Mouse (Mus musculus): ENCODE results near the gene Ednra. TPM values are rescaled to one million over a fixed set of nuclear protein-coding genes. Genes with fewer than 3 reads are reported as not detected.

The Ednra gene
- polyA plus RNA-seq, 1 experiment from 2014 or later: 10.6 TPM

DNA sequence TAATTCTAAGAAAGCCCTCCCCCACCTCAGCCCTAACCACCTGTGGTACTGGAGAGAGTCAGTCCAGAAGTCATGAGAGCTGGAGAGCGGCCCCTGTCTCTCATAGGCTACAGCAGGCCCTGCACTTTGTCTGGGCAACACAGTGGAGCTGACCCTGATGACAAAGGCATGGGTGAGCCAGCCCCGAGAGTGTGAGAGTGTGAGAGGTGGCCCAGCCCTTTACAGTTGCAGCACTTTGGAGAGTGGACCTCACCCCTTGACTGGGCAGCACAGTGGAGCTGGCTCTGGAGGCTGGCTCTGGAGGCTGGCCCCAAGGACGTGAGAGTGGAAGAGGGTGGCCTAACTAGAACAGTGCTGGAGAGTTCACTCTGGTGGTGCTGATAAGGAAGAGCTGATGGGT lies 20.2 kb upstream of the Ednra start:
- H3K4me2 ChIP-seq: no peak overlapping the region
- H3K36me3 ChIP-seq: no peaks in the 10 kb centered on the region
- H3K9ac ChIP-seq: no peak overlapping the region
- no peak overlapping the region for H3K27ac ChIP-seq (replicated peaks)
- H3K4me3 ChIP-seq: no peak overlapping the region
- 88% methylated on average over 3 of the region's 3 CpGs for WGBS
- no peaks in the 10 kb centered on the region for H3K4me1 ChIP-seq (replicated peaks)
- ATAC-seq (ENCODE audit: low read depth): no peak
- H3K27me3 ChIP-seq: no peaks in the 10 kb centered on the region
- no peaks in the 10 kb centered on the region for H3K9me3 ChIP-seq

DNA sequence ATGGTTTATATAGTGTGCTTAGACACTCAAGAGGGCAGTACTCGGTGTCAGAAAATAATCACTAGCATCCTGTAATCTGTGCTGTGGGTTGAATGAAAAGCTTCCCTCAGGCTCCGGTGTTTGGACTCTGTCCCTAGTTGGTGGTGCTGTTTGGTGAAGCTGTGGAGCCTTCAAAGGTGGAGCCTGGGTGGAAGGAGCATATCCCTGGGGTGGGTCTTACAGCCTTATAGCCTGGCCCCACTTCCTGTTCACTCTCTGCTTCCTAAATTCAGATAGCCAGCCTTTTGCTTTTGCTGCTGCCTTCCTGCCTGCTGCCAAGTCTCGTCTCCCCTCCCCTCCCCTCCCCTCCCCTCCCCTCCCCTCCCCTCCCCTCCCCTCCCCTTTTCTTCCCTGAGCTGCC lies 18.1 kb upstream of the Ednra start:
- 61% methylated on average over 3 of the region's 3 CpGs for WGBS
- H3K4me3 ChIP-seq: no peak overlapping the region
- no peak overlapping the region for H3K9ac ChIP-seq
- no peaks in the 10 kb centered on the region for H3K9me3 ChIP-seq
- H3K4me1 ChIP-seq (replicated peaks): no peaks in the 10 kb centered on the region
- no peak overlapping the region for H3K27ac ChIP-seq (replicated peaks)
- no peaks in the 10 kb centered on the region for H3K27me3 ChIP-seq
- no peaks in the 10 kb centered on the region for H3K36me3 ChIP-seq
- H3K4me2 ChIP-seq: no peak overlapping the region
- no peak for ATAC-seq (ENCODE audit: low read depth)

DNA sequence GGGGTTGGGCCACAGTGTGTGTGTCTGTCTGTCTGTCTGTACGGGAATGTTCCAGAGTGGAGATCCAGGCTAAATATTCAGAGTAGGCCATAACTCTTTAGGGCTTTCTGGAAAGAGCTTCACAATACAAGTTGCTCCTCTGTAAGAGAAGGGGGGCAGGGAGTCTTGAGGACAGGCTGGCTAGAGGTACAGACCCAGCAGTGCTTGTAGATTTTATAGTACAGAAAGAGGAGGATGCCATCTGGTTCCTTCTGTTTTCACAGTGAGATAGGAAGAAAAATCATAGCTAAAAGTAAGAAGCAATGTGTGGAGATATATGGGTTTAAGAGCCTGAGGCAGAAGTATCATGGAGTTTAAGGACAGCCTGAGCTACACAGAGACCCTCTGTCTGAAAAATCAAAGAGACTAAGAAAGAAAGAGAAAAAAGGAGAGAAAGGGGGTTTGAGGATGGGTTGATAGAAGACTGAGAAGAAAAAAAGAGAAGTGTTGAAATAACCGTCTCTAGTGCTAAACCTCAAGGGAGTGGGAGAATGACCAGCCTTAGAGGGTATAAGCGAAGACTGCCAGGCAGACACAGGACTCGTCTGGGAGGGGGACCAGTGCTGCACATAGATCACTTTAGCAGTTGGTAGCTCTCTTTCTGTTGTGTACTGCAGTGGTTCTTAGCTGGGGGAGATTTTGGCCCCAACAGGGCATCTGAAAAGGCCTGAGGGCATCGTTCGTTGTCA lies 16.9 kb upstream of the Ednra start:
- no peak overlapping the region for H3K9ac ChIP-seq
- no peaks in the 10 kb centered on the region for H3K9me3 ChIP-seq
- no peaks in the 10 kb centered on the region for H3K4me1 ChIP-seq (replicated peaks)
- H3K4me2 ChIP-seq: no peak overlapping the region
- ATAC-seq (ENCODE audit: low read depth): no peak
- no peak overlapping the region for H3K27ac ChIP-seq (replicated peaks)
- no peak overlapping the region for H3K4me3 ChIP-seq
- 81% methylated on average over 6 of the region's 6 CpGs for WGBS
- no peaks in the 10 kb centered on the region for H3K36me3 ChIP-seq
- H3K27me3 ChIP-seq: no peaks in the 10 kb centered on the region

GRCm38 (mm10) chr8:77738419-77738818 lies 14.2 kb upstream of the Ednra start:
- H3K9ac ChIP-seq: no peak overlapping the region
- H3K4me1 ChIP-seq (replicated peaks): no peaks in the 10 kb centered on the region
- no peaks in the 10 kb centered on the region for H3K36me3 ChIP-seq
- ATAC-seq (ENCODE audit: low read depth): no peak
- H3K27ac ChIP-seq (replicated peaks): no peak overlapping the region
- no peak overlapping the region for H3K4me3 ChIP-seq
- 0 out of 2 replicates have a peak, but pooled peaks cover under 1% of the 10 kb centered on the region for H3K9me3 ChIP-seq
- no peaks in the 10 kb centered on the region for H3K27me3 ChIP-seq
- no peak overlapping the region for H3K4me2 ChIP-seq
- 95% methylated on average over 6 of the region's 6 CpGs for WGBS

DNA sequence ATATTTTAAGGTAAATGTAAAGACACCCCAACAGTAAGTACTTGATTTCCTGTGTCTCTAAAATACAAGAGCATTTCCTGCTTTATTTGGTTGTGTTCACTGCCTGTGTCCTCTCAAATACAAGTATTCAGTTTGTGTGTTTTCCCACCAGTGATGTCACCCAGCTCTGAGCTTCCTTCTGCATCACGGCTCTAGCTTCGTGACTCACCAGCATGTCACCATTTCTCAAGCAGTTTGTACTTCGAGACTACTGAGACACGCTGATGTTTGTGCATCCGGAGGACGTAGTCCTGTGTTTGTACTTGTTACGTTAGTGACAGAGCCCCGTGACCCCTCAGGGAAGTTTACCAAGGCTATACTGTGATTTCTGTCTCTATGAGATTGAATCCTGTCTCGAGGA lies 13.1 kb upstream of the Ednra start:
- H3K27ac ChIP-seq (replicated peaks): no peak overlapping the region
- H3K4me1 ChIP-seq (replicated peaks): no peaks in the 10 kb centered on the region
- ATAC-seq (ENCODE audit: low read depth): no peak
- 84% methylated on average over 9 of the region's 9 CpGs for WGBS
- no peaks in the 10 kb centered on the region for H3K36me3 ChIP-seq
- no peak overlapping the region for H3K9ac ChIP-seq
- no peaks in the 10 kb centered on the region for H3K27me3 ChIP-seq
- no peak overlapping the region for H3K4me2 ChIP-seq
- peaks cover 11% of the 10 kb centered on the region for H3K9me3 ChIP-seq
- no peak overlapping the region for H3K4me3 ChIP-seq

DNA sequence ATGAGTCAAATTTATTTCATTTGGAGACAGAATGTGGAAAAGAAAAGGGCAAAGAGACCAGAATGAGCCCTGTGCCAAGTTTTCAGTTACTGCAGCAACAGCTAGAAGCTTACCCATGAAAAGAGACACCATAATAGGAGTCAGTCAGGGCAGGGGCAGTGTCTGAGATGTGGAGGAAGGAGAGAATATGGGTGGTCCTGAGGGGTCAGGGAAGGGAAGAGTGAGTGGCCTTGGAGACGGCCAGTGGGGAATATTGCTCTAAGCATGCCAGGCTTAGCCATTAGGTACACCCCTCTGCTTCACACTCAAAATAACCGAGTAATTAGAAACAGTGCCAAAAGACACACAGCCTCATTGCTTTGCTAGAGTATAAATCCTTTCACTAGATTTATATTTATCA lies 9.5 kb upstream of the Ednra start:
- ATAC-seq (ENCODE audit: low read depth): no peak
- peaks cover 11% of the 10 kb centered on the region for H3K9me3 ChIP-seq
- no peaks in the 10 kb centered on the region for H3K36me3 ChIP-seq
- no peaks in the 10 kb centered on the region for H3K4me1 ChIP-seq (replicated peaks)
- WGBS: 59% methylated on average over 2 of the region's 2 CpGs
- no peak overlapping the region for H3K27ac ChIP-seq (replicated peaks)
- H3K9ac ChIP-seq: no peak overlapping the region
- no peaks in the 10 kb centered on the region for H3K27me3 ChIP-seq
- no peak overlapping the region for H3K4me3 ChIP-seq
- no peak overlapping the region for H3K4me2 ChIP-seq

GRCm38 (mm10) chr8:77732964-77733363 lies 8.7 kb upstream of the Ednra start:
- no peaks in the 10 kb centered on the region for H3K36me3 ChIP-seq
- no peak overlapping the region for H3K4me3 ChIP-seq
- H3K27me3 ChIP-seq: no peaks in the 10 kb centered on the region
- peaks cover 11% of the 10 kb centered on the region for H3K9me3 ChIP-seq
- no peaks in the 10 kb centered on the region for H3K4me1 ChIP-seq (replicated peaks)
- no peak overlapping the region for H3K9ac ChIP-seq
- no peak for ATAC-seq (ENCODE audit: low read depth)
- WGBS: 74% methylated on average over 3 of the region's 3 CpGs
- H3K27ac ChIP-seq (replicated peaks): no peak overlapping the region
- H3K4me2 ChIP-seq: no peak overlapping the region

GRCm38 (mm10) chr8:77725406-77725805 lies 1.1 kb upstream of the Ednra start:
- WGBS: 77% methylated on average over 5 of the region's 5 CpGs
- ATAC-seq (ENCODE audit: low read depth): no peak
- H3K27ac ChIP-seq (replicated peaks): no peak overlapping the region
- H3K27me3 ChIP-seq: no peaks in the 10 kb centered on the region
- no peak overlapping the region for H3K4me3 ChIP-seq
- H3K36me3 ChIP-seq: no peaks in the 10 kb centered on the region
- no peaks in the 10 kb centered on the region for H3K9me3 ChIP-seq
- no peak overlapping the region for H3K9ac ChIP-seq
- H3K4me1 ChIP-seq (replicated peaks): peaks cover 15% of the 10 kb centered on the region
- no peak overlapping the region for H3K4me2 ChIP-seq

- ATAC-seq (ENCODE audit: low read depth): peak; percentile 83; the same call in 1 of the 2 replicates
Measured at GRCm38 (mm10) chr8:77723534-77724045, 674 bp downstream of the Ednra start.

GRCm38 (mm10) chr8:77723018-77723417 lies 1.2 kb downstream of the Ednra start:
- peak overlapping the region; percentile 46 for H3K4me3 ChIP-seq
- no peaks in the 10 kb centered on the region for H3K9me3 ChIP-seq
- no peaks in the 10 kb centered on the region for H3K27me3 ChIP-seq
- no peak for ATAC-seq (ENCODE audit: low read depth)
- H3K36me3 ChIP-seq: no peaks in the 10 kb centered on the region
- whole genome bisulfite sequencing: 86% methylated on average over 4 of the region's 4 CpGs
- H3K4me2 ChIP-seq: peak overlapping the region; percentile 78
- peak overlapping the region; percentile 74; the same call in 1 of the 2 replicates for H3K27ac ChIP-seq (replicated peaks)
- peak overlapping the region; percentile 65 for H3K9ac ChIP-seq
- peaks cover 15% of the 10 kb centered on the region for H3K4me1 ChIP-seq (replicated peaks)

More at GRCm38 (mm10) chr8:77723534-77724045, 674 bp downstream of the Ednra start:
- H3K9ac ChIP-seq: peak overlapping the region; percentile 65
- H3K27ac ChIP-seq (replicated peaks): peak overlapping the region; percentile 74
- H3K27me3 ChIP-seq: no peaks in the 10 kb centered on the region
- no peaks in the 10 kb centered on the region for H3K9me3 ChIP-seq
- H3K4me1 ChIP-seq (replicated peaks): peaks cover 15% of the 10 kb centered on the region
- peak overlapping the region; percentile 46 for H3K4me3 ChIP-seq
- H3K36me3 ChIP-seq: no peaks in the 10 kb centered on the region
- WGBS: 2% methylated on average over 16 of the region's 16 CpGs
- H3K4me2 ChIP-seq: peak overlapping the region; percentile 78

GRCm38 (mm10) chr8:77718933-77719332 lies 5.3 kb downstream of the Ednra start:
- WGBS: 83% methylated on average over 2 of the region's 2 CpGs
- H3K4me2 ChIP-seq: no peak overlapping the region
- no peaks in the 10 kb centered on the region for H3K36me3 ChIP-seq
- no peaks in the 10 kb centered on the region for H3K27me3 ChIP-seq
- H3K9me3 ChIP-seq: no peaks in the 10 kb centered on the region
- H3K9ac ChIP-seq: no peak overlapping the region
- no peak overlapping the region for H3K27ac ChIP-seq (replicated peaks)
- H3K4me3 ChIP-seq: no peak overlapping the region
- ATAC-seq (ENCODE audit: low read depth): no peak
- H3K4me1 ChIP-seq (replicated peaks): peaks cover 8% of the 10 kb centered on the region

GRCm38 (mm10) chr8:77717036-77717435 lies 7.2 kb downstream of the Ednra start:
- Histone ChIP-seq H3K36me3 (no peaks in the 10 kb centered on the region), H3K4me2 (no peak overlapping the region), H3K4me1 (replicated peaks) (no peaks in the 10 kb centered on the region), H3K27me3 (no peaks in the 10 kb centered on the region), H3K27ac (replicated peaks) (no peak overlapping the region), H3K9me3 (no peaks in the 10 kb centered on the region), H3K9ac (no peak overlapping the region), H3K4me3 (no peak overlapping the region)
- no peak for ATAC-seq (ENCODE audit: low read depth)
- WGBS: 55% methylated on average over 2 of the region's 2 CpGs

- Histone ChIP-seq H3K4me1 (replicated peaks) (peaks cover 6% of the 10 kb centered on the region; the same call in 1 of the 2 replicates), H3K4me2 (no peak overlapping the region), H3K36me3 (no peaks in the 10 kb centered on the region), H3K9ac (no peak overlapping the region), H3K27me3 (no peaks in the 10 kb centered on the region), H3K4me3 (no peak overlapping the region), H3K27ac (replicated peaks) (no peak overlapping the region), H3K9me3 (no peaks in the 10 kb centered on the region)
- 73% methylated on average over 7 of the region's 7 CpGs for WGBS
- ATAC-seq (ENCODE audit: low read depth): no peak
Measured at GRCm38 (mm10) chr8:77714455-77714854, 9.8 kb downstream of the Ednra start.
